Mouse (Mus musculus): Measurements from ENCODE around the gene Gm21060.
"Not testable (repeated sequence)": the region's sequence is repeated elsewhere in the genome, so short reads cannot be mapped to it uniquely, and the experiment has no call there.

Gm21060 gene

GRCm38 (mm10) chr19:61296969-61297368, at the start of gene Gm21060:
Gm21060 (minus strand) TSS chr19:61297069.
- DNase-seq, result no peak

DNA sequence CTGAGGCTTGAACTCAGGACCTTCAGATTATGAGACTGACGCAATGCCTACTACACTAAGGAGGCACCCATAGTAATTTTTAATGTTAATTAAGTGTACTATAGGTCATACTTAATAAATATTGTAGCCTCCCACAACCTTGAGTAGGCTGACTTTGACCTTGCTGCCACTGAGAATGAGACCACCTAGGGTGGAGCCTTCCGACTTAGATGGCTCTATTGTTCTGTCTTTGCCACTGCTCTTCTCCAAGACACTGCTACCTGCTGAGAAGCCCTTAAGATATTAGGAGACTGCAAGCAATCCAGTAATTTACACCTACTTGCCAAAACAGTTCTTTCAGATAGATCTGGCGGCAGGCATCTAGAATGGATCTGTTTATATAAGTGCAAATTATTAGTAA, 24.0 kb upstream of the Gm21060 start:
- DNase-seq, result not testable (repeated sequence)

DNA sequence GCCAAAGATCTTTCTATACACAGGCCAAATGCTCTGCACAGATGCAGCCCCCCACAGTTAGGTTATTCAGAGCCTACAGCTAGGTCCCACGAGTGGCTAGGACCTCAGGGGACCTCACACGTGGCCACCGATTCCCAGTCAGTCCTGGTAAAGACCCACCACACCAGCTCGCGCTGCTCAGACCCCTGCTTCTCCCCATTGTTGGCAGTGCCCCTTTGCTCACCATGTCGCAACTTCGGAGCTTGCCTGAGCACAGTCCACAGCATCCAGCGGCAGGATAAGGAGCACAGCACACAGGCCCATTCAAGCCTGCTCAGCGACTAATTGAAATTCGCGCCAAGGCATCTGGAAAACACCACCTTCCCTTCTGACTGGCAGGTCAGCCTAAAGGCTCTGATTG, 16.3 kb upstream of the Gm21060 start:
- DNase-seq, result not testable (repeated sequence)

GRCm38 (mm10) chr19:61312400-61312799, 15.5 kb upstream of the Gm21060 start:
- not testable (repeated sequence) for DNase-seq

DNA sequence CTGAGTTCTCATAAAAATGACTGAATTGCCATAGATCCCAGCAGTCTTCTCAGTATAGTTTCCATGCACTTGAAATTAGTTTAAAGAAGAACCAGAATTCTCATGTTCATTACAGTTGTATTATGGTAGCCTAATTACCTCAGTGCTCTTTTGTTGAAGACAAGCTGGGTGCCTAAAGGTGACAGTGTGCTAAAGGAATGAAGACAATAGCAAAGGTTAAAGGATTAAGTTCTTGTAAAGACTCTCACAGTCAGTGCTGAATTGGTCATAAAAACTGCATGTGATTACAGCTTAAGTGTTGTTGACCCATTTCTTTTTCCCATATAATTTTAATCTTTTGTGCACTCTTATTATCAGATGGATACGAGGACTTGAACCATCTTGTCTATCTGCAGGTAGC, 11.2 kb upstream of the Gm21060 start:
- not testable (repeated sequence) for DNase-seq

- DNase-seq, result not testable (repeated sequence)
Observed at GRCm38 (mm10) chr19:61285033-61285432, 11.8 kb downstream of the Gm21060 start.

DNA sequence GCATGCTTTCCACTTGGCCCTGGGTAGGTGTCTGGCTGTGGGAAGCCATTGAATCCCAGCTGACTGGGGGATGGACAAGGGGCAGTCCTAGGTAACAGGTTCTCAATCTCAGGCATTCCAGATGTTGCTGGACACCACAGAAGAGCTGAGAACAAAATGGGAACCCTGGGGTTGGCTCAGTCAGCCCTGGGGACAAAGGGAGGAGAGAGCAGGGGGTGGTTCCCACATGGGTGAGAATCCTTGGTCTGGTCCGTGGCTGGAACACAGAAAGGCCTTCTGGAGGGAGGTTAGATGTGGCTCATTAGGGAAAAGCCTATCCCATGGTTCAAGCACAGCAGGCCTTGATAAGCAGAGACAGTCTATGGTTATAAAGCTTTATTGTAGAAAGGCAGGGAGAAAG, 13.3 kb downstream of the Gm21060 start:
- DNase-seq, result no peak

DNA sequence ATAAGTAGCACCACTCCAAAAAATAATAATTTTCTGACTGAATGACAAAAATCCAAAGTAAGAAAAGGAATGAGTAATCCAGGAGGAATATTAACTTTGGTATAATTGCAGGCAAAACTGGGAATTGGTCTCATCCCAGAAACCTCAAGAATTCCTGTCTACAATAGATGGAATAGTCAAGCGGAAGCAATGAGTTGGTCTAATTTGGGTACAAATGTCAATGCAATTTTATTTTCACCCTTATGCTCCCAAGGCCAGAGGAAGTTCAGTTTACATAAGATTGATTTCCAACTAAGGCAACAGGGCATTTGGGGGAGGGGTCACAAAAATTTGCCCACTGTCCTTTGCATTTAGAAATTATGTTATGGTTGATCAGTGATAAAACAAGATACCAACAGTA, 21.4 kb downstream of the Gm21060 start:
- DNase-seq, result no peak

- DNase-seq, result not testable (repeated sequence)
Observed at GRCm38 (mm10) chr19:61269141-61269540, 27.7 kb downstream of the Gm21060 start.

GRCm38 (mm10) chr19:61267141-61267540, 29.7 kb downstream of the Gm21060 start:
- no peak for DNase-seq

DNA sequence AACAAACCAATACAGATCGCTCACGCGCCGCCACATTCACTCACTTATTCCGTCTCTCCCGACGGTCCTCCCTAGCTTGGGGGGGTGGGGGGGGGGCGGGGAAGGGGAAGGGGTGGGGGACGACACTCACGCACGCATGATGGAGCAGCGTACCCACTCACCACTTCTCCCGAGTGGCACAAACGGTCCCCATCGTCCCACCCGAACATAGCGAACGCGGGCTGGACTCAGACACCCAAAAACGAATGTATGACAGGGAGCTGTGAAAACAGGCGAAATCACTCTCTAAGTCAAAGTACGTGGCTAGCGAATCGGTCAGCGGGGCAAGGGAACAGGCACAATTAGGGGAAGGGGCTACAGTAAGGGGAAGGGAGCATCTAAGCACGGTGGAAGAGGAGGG, 30.2 kb downstream of the Gm21060 start:
- peak; percentile 7 for DNase-seq

DNA sequence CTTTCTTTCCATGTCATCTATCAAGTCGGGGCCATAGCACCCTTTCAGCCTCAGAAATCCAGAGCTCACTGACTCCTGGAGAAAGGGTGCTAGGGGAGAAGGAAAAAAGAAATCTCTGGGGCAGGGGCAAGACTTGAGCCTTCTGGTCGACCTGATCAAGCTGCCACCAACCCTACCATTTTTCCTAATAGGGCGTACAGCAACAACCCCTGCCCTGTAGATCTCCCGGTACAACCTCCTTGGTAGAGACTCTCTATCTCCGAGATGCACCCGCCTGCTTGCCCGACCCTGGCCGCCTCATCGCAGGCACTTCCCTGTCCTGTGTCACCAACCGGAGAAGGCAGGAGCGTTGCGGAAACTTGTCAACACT, 30.6 kb downstream of the Gm21060 start:
- peak; percentile 28 for DNase-seq

DNA sequence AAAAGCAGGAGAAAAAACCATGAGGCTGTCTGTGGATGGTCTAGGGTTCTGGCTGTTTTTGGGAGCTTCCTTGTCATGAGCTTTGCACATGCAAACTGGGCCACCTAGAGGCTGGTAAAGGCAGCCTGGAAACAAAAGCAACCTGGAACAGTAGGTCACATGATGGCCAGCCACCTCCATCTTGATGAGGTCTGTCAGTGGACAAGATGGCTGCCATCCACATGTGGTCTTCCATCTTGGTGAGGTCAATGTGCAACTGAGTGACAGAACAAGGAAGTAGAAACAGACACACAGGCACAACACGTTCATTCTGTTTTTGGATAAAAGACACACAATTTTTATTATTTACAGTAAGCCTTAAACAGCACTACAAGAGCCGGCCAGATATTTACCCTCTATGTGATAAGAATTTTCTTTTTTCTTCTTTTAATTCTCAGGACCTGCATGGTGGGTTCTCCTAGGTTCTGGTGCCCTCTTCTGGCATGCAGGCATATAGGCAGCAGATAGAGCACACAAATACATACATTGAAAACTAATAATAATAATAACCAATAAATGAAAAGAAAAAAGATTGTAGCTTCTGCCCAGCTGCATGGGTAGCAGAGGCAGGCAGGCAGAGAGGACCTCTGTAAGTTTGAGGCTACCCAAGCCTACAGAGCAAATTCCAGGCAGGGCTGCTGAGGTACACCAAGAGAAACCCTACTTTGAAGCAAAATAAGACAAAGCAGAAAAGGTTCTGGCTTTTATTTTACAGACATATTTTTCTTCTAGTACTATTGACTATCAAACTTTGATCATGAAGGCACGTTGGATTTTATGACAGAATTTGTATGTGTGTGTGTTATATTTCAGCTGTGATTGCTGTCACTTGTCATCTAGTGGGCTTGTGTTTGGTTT, 31.3 kb downstream of the Gm21060 start:
- DNase-seq, result peak; percentile 81

DNA sequence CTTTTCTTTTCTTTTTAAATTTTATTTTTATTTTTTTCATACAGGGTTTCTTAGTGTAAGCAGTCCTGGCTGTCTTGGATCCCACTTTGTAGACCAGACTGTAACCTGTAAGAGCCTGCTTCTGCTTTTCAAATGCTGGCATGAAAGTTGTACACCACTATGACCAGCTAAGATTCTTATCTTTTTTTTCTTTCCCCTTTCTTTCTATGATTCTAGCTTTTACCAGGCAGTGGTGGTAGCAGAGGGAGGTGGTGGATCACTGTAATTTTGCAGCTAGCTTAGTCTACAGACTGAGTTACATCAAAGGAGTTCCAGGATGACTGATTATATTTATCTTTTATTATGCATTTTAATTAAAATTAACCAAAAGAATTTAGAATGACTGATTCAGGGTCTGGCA, 31.9 kb downstream of the Gm21060 start:
- DNase-seq, result no peak

GRCm38 (mm10) chr19:61264227-61264626, 32.6 kb downstream of the Gm21060 start:
- no peak for DNase-seq

- no peak for DNase-seq
Observed at GRCm38 (mm10) chr19:61261241-61261640, 35.6 kb downstream of the Gm21060 start.

- no peak for DNase-seq
Observed at GRCm38 (mm10) chr19:61257733-61258132, 39.1 kb downstream of the Gm21060 start.

- DNase-seq, result no peak
Observed at GRCm38 (mm10) chr19:61256166-61256887, 40.5 kb downstream of the Gm21060 start.

GRCm38 (mm10) chr19:61247334-61247733, 49.5 kb downstream of the Gm21060 start:
- not testable (repeated sequence) for DNase-seq

Data from kidney, adult 9 months (tissue).